Mouse (Mus musculus): ENCODE measurements around the gene 2900026A02Rik.

DNA sequence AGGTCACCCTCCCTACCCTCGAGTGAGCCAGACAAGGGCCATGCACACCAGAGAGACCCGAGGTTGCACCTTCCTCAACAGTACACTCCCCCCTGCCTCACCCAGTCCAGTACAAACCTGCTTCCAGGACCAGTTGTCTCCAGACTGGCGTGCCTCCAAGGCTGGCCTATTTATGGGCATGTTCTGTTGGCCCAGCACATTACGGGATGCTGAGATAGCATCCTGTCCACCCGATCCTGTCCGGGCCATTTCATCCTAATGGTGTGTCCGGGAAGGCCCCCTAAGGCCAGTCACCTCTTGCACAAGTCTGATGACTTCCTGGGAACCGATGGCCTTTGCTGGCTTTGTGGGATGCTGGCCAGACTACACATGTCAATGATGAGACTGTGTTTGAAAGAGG lies 139.6 kb downstream of the 2900026A02Rik start, which contains the start of gene Crybb3:
- TF ChIP-seq CTCF (IDR thresholded peaks at IDR 0.05; ENCODE audit: extremely low read depth, insufficient read length, insufficient replicate concordance, low read depth, low read length), result no peak
- TF ChIP-seq POLR2A (IDR thresholded peaks at IDR 0.05; ENCODE audit: low read depth, low read length), result no peak

Measured in small intestine, adult 2 months (tissue).